Mouse (Mus musculus): ENCODE data around the gene Pglyrp2.

DNA sequence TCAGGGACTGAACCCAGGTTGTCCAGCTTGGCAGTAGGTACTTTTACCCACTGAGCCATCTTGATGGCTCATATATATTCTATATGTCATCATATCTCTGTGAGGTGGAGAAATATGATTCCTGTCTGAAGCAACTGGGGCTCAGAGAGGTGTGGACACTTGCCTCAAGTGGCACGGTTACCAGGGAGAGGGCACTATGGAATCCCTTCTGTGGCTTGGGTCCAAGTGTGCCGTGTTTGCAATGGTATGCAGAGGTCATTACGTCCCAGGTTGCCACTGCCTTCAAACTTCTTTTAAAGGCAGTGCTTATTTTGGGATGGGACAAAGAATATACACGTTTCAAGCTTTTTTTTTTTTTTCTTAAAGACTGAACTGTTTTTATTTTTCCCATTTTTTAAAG, 30.2 kb upstream of the Pglyrp2 start:
- TF ChIP-seq CTCF (conservative IDR thresholded peaks at IDR 0.05; ENCODE audit: insufficient read depth, insufficient read length, low read depth, low read length), result no peak
- TF ChIP-seq POLR2A (IDR thresholded peaks at IDR 0.05; ENCODE audit: low read depth, low read length), result no peak
